Mouse (Mus musculus) bone marrow, adult 2 months (tissue): ENCODE data around the gene Dapl1. TPM values are rescaled to one million over a fixed set of nuclear protein-coding genes. Genes with fewer than 3 reads are reported as not detected.

ENCODE experiments used
- H3K27ac ChIP-seq: fragments of 200-500 bp; 2 replicates; pipeline ENCODE4 v1.5.1; 2012; ENCODE audit warnings: low read depth, mild to moderate bottlenecking, control low read depth, inconsistent platforms, low read length; ENCODE audit not compliant: control insufficient read depth, poor library complexity, insufficient read depth
- H3K4me1 ChIP-seq: fragments of 200-500 bp; 2 replicates; pipeline ENCODE4 v1.6.1; 2011; ENCODE audit warnings: low read length; ENCODE audit not compliant: control insufficient read depth, insufficient read depth
- H3K4me3 ChIP-seq: fragments of 200-500 bp; replicated peaks from 2 replicates; pipeline ENCODE3; 2011; ENCODE audit warnings: mild to moderate bottlenecking, low read depth, low read length, control low read depth; ENCODE audit not compliant: control insufficient read depth
- CTCF ChIP-seq: fragments of 200-500 bp; IDR thresholded peaks from 2 replicates; pipeline ENCODE4 v1.5.1; 2011; ENCODE audit warnings: low read length, control low read depth; ENCODE audit not compliant: control insufficient read depth, insufficient read depth
- POLR2A ChIP-seq: fragments of 200-500 bp; IDR thresholded peaks from 2 replicates; pipeline ENCODE4 v1.6.1; 2011; ENCODE audit warnings: low read depth, mild to moderate bottlenecking, control low read depth, low read length, borderline replicate concordance; ENCODE audit not compliant: control insufficient read depth
- WGBS: fragments of 180-500 bp; shearing (Covaris S2); methylation state at CpG from one replicate; pipeline ENCODE4 v1.1.7; 2018; 5-methylcytosine and 5-hydroxymethylcytosine counted together
- polyA plus RNA-seq: library from polyadenylated mRNA; stranded (reverse); fragments of >200 nt; gene quantifications from 2 replicates; pipeline ENCODE4 v1.2.4, GENCODE M21; 2011; ENCODE audit warnings: low replicate concordance; ENCODE audit not compliant: missing spikeins, insufficient read depth, insufficient read length

Dapl1 gene
- polyA plus RNA-seq, 1 experiment, result 3.1 TPM

DNA sequence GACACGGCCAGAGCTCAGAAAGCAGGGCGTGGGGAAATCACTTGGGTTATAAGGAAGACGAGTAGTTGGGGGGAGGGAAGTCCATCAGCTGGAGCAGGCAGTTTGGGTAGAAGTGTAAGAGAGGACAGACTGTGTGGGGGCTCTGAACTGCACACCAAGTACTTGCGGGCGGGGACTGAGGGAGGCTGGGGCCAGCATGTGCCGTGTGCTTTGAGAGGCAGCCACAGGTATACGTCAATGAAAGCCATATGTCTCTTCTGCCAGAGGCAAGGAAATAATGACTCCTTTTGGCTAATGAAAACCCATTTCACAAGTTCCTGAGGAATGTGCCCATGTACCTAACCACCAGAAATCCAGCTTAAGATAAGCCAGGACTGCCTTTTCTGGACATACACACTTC, 53.6 kb downstream of the Dapl1 start:
- no peak overlapping the region for H3K4me3 ChIP-seq
- 78% methylated on average over 7 of the region's 7 CpGs for WGBS
- TF ChIP-seq CTCF (no peak), POLR2A (no peak)
- no peak overlapping the region for H3K27ac ChIP-seq
- H3K4me1 ChIP-seq, result no peaks in the 10 kb centered on the region

DNA sequence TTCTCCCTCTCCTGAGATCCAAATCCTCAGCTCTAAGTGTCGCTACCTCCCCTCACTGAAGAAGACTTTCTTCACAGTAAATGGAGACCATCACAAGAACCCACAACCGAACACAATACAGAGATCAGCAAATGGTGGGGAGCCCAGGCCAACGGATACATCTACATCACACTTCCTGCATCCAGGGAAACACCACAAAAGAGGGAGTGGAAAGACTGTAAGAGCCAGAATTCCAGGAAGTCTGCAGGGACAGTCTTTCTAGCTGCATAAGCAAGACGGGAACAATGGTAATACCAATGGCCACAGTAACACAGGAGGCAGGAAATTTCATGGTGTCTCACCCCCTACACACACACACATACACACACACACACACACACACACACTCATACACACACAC, 55.3 kb downstream of the Dapl1 start:
- Histone ChIP-seq H3K4me1 (no peaks in the 10 kb centered on the region), H3K4me3 (no peak overlapping the region), H3K27ac (no peak overlapping the region)
- TF ChIP-seq POLR2A (no peak), CTCF (no peak)
- 66% methylated on average over 4 of the region's 4 CpGs for WGBS

DNA sequence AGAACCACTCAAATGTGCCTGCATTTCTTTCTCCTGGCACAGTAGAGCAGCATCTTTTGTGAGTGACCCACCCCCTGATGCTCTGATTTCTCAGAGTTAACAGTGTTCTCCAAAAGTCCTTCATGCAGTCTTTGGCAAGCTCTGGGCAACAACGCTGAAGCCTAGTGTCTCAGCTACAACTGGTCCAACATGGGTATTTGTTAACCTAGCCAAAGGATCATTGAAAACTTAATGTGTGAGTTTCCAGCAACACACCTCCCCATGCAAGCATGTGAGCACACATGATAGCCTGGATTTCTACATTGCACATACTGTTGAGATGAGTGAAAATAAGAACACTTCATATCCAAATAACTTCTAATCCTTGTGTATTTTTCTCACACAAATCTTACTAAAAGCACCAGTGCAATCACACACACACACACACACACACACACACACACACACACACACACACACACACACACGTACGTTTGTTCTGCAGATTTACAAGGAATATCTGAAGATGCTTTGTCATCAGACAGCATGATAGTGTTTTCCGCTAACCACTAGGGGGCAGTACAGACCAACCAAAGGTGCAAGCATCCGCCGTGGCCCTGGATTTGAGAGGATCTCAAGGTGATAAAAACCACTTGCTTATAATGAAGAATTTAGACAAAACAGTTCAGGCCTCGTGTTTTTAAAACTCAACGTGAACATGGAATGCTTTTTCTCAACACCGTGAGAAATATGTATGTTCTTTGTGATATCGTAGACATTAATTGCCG, 56.9 kb downstream of the Dapl1 start:
- no peaks in the 10 kb centered on the region for H3K4me1 ChIP-seq
- TF ChIP-seq POLR2A (no peak), CTCF (peak; percentile 85)
- 26% methylated on average over 11 of the region's 11 CpGs for WGBS
- H3K4me3 ChIP-seq, result no peak overlapping the region
- no peak overlapping the region for H3K27ac ChIP-seq

DNA sequence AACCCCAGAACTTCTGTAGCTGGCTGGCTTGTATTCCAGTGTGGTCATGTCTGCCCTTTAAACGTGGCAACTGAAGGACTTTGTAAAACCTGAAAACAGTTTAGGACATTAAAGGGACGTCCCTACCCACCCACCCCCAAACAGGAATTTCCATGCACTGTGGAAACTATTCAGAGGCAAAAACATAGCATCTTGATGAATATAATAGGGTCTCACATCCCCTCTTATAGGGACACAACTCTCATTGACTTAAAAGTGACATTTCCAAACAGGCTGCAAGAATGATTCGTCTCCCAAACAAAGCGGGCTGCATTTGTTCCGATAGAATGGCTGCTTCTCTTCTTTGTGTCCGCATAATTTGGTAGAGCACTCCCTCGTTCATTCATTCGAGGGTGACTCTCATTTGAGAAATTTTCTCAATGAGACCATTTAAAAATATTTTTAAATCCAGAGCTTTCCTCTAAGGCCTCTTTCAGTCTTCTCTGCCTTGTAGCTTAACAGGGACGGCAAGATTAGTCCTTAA, 59.2 kb downstream of the Dapl1 start:
- H3K4me3 ChIP-seq, result no peak overlapping the region
- no peak overlapping the region for H3K27ac ChIP-seq
- WGBS, result 79% methylated on average over 9 of the region's 9 CpGs
- no peaks in the 10 kb centered on the region for H3K4me1 ChIP-seq
- TF ChIP-seq POLR2A, result no peak
- TF ChIP-seq CTCF, result no peak

DNA sequence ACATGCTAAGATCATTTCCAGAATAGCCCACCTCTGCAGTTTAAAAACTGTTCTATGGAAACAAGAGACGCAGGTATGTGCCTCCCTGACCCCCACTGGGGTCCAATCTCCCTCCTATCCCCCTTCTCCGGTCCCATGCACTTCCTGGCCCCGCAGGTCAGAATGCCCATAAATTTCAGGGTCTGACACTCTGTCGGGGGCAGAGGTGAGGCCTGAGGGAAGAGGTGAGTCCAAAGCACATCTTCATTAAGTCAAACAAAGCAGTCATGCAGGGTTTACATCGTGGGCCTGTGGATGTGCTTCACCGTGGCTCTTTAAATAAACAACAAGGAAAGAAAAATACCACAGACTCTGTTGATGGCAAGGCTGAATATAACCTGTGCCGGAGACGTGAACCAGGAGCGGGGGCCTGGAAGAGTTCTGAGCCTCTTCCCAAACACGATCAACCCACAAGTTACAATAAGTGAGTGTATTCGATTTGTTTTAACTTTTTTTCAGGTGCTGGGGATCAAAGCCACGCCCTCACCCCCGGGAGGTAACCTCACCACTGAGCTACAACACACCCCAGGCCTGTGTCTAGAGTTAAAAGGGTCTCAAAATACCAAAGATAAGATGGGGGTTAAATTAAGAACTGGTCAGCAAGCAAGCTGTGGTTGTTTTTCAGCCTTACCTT, 59.9 kb downstream of the Dapl1 start:
- TF ChIP-seq POLR2A, result no peak
- TF ChIP-seq CTCF, result no peak
- Histone ChIP-seq H3K4me3 (no peak overlapping the region), H3K4me1 (no peaks in the 10 kb centered on the region), H3K27ac (no peak overlapping the region)
- 71% methylated on average over 13 of the region's 13 CpGs for WGBS

DNA sequence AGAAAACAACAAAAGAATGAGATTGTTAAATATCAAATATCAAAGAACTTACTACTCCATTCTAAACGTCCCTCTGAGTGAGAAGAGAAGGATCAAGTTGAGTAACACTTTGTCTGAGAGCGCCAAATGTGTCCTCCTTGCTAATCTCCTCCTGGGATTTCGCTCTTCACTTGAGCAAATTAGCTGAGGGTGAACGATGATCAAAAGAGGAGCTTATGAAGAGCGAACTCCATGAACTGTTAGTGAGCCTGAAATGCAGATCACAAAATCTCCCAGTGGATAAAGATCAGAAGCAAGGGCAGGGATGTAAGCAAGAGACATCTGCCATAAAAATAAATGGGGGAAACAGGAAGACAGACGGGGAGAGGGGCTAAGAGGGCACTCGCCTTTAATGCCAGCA, 60.5 kb downstream of the Dapl1 start:
- 80% methylated on average over 7 of the region's 7 CpGs for WGBS
- Histone ChIP-seq H3K4me1 (no peaks in the 10 kb centered on the region), H3K4me3 (no peak overlapping the region), H3K27ac (no peak overlapping the region)
- TF ChIP-seq CTCF (no peak), POLR2A (no peak)

DNA sequence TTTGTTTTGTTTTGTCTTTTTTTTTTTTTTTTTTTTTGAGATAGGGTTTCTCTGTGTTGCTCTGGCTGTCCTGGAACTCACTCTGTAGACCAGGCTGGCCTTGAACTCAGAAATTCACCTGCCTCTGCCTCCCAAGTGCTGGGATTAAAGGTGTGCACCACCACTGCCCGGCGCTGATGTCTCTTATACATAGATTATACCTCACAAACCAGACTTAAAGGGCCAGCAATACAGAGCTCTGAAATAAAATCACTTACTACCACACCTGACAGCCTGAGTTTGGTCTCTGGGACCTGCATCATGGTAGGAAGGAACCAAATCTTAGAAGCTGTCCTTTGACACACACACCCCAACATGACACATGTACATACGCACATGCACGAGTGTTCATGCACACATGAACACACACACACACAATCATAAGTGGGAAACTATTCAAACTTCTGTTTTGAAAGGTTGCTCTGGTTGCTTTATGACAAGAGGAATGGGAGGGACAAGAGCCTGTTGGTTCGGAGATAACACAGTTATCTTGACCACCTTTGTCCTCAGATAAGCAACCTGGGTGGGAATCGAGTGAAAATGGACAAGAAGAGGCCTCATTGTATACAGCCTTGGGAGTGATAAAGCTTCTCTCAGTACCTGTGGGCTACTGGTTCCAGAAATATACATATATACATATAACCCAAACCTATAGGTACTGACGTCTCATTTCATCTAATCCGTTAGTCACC, 63.1 kb downstream of the Dapl1 start:
- TF ChIP-seq CTCF (no peak), POLR2A (no peak)
- no peak overlapping the region for H3K4me3 ChIP-seq
- H3K4me1 ChIP-seq, result no peaks in the 10 kb centered on the region
- 71% methylated on average over 8 of the region's 8 CpGs for WGBS
- no peak overlapping the region for H3K27ac ChIP-seq

DNA sequence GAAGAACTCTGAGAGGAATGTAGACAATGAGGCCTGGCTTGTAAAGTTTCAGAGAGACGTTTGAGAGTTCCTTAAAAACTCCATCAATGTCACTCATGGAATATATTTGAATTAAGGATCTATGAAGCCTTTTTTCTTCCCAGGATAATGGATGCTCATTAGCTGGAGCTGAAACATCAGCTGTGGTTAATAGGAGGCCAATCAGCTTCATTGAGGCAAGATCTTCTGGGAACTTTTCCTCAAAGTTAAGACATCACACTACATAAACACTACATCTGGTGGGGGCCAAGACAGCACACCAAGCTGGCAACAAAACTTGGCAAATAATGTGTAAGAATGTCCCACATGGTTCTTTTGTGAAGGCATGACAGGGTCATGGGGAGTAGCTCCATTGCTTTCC, 68.3 kb downstream of the Dapl1 start:
- no peaks in the 10 kb centered on the region for H3K4me1 ChIP-seq
- H3K4me3 ChIP-seq, result no peak overlapping the region
- WGBS, result 83% methylated on average over 1 of the region's 1 CpGs
- TF ChIP-seq CTCF, result no peak
- TF ChIP-seq POLR2A, result no peak
- H3K27ac ChIP-seq, result no peak overlapping the region
